Mouse (Mus musculus): ENCODE results near the gene Ugt1a6a.

DNA sequence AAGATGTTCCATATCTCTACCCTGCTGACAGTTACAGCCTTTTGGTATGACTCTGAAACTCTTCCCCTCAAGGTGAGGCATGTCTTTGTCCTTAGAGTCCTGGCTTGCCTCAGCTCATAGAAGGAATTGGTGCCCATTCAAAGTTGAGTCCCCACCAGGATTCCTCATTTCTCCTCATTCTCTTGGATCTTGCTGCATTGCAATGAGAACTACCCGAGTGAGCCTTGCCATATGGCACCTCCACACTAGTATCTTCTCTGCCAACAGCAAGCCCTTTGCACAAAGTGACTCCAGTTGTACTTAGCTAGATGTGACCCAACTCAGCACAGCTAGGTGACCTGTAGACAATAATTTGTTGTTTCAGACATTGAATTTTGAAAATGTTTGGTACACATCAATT, 89.0 kb downstream of the Ugt1a6a start:
- no peak for TF ChIP-seq JUND (IDR thresholded peaks at IDR 0.05; ENCODE audit: low read depth, low read length)
- TF ChIP-seq MXI1 (IDR thresholded peaks at IDR 0.05; ENCODE audit: low read depth, low read length): no peak
- no peak for TF ChIP-seq E2F4 (IDR thresholded peaks at IDR 0.05; ENCODE audit: borderline replicate concordance, low read depth, low read length)
- TF ChIP-seq CTCF (IDR thresholded peaks at IDR 0.05 in 2 of 3, conservative IDR thresholded peaks at IDR 0.05 in 1 of 3; ENCODE audit: control insufficient read depth in 1 of 3, insufficient read depth in 1 of 3, low read depth in 2 of 3, low read length in 3 of 3, poor library complexity in 1 of 3, severe bottlenecking in 1 of 3): no peak
- TF ChIP-seq POLR2A (IDR thresholded peaks at IDR 0.05; ENCODE audit: control insufficient read depth in 1 of 2, insufficient read depth in 1 of 2, low read depth in 1 of 2, low read length in 2 of 2, poor library complexity in 1 of 2): no peak
- TF ChIP-seq TCF12 (IDR thresholded peaks at IDR 0.05; ENCODE audit: low read depth, low read length): no peak
- TF ChIP-seq MAZ (IDR thresholded peaks at IDR 0.05; ENCODE audit: low read depth, low read length): no peak
- TF ChIP-seq ZNF384 (IDR thresholded peaks at IDR 0.05; ENCODE audit: low read depth, low read length): no peak
- TF ChIP-seq HCFC1 (IDR thresholded peaks at IDR 0.05; ENCODE audit: low read depth, low read length): no peak
- no peak for TF ChIP-seq MEF2A (IDR thresholded peaks at IDR 0.05; ENCODE audit: extremely low read depth, insufficient replicate concordance, low read depth, low read length, poor library complexity, severe bottlenecking)
